Mouse (Mus musculus): ENCODE data around the gene Alk.

- TF ChIP-seq CTCF (IDR thresholded peaks at IDR 0.05; ENCODE audit: extremely low read depth, insufficient read depth, low read length) (no peak), POLR2A (IDR thresholded peaks at IDR 0.05; ENCODE audit: extremely low read depth, insufficient read depth, low read length) (no peak)
Observed at GRCm38 (mm10) chr17:72276778-72277177, 327.6 kb downstream of the Alk start.
